Mouse (Mus musculus): ENCODE measurements at regions not wholly inside any gene's neighbourhood (a gene's known extent, or its start where the extent isn't known, plus 50 kb on each side); places are given as distances from the start of the nearest gene placed in this dataset.

- DNase-seq (ENCODE audit: extremely low spot score in 1 of 2, low spot score in 2 of 2): no peak
- intact Hi-C loops (cut with DNase I): no loop called here
These were observed 63.7 kb upstream of the Gm773 start for GRCm38 (mm10) chrX:56276348-56276747.

- no peak for DNase-seq (ENCODE audit: extremely low spot score in 1 of 2, low spot score in 2 of 2)
- intact Hi-C loops (cut with DNase I): loop anchor here (5.0 kb wide), 1 partner anchor 63 kb away; no protein-coding TSS in a partner anchor
These were observed 61.5 kb upstream of the Gm773 start for GRCm38 (mm10) chrX:56274170-56274569.

- peak; percentile 13 to 24 for DNase-seq (ENCODE audit: extremely low spot score in 1 of 2, low spot score in 2 of 2)
- intact Hi-C loops (cut with DNase I): loop anchor here (5.0 kb wide), 1 partner anchor 68 kb away; no protein-coding TSS in a partner anchor
These were observed 57.0 kb upstream of the Gm773 start for GRCm38 (mm10) chrX:56269706-56270105.

Data from left cerebral cortex, postnatal 10 days (tissue).